In genomic region chr11:4638261-4638660, GRCm38 (mm10) we compare ENCODE assay signal across 9 mouse cellular contexts. TPM values are rescaled to one million over a fixed set of nuclear protein-coding genes. Genes with fewer than 3 reads are reported as not detected.
DNase-seq lines count a peak whose midpoint lies in the region; ATAC-seq and TF ChIP-seq lines count a peak whose summit lies in the region.
"Had no signal": no experiment of that assay in that cellular context is flagged by ENCODE, and none has a peak within 500 bp of the region (broad histone marks: within the 10 kb centered on the region; RNA-seq: fewer than 3 reads in every experiment).

No protein-coding gene starts in this region.

- H3K27me3 ChIP-seq in kidney, adult 2 months (replicated peaks; ENCODE audit: control insufficient read depth, insufficient read depth, low read length) = no peaks in the 10 kb centered on the region
- H3K27me3 ChIP-seq in hindbrain, embryonic 13.5 days = no peaks in the 10 kb centered on the region
- H3K27me3 ChIP-seq in midbrain, embryonic 12.5 days = 0 out of 2 replicates have a peak, but pooled peaks cover 6% of the 10 kb centered on the region

- peak overlapping the region; percentile 82 for H3K9ac ChIP-seq in hindbrain, embryonic 13.5 days
- H3K9ac ChIP-seq in midbrain, embryonic 12.5 days (replicated peaks) = peak overlapping the region; percentile 78

- H3K36me3 ChIP-seq in kidney, adult 2 months (ENCODE audit: control insufficient read depth, insufficient read depth, low read length) = no peaks in the 10 kb centered on the region
- peaks cover 14% of the 10 kb centered on the region for H3K36me3 ChIP-seq in hindbrain, embryonic 13.5 days
- H3K36me3 ChIP-seq in midbrain, embryonic 12.5 days = peaks cover 11% of the 10 kb centered on the region

- H3K4me2 ChIP-seq in hindbrain, embryonic 13.5 days = peak overlapping the region; percentile 82
- H3K4me2 ChIP-seq in midbrain, embryonic 12.5 days (replicated peaks) = peak overlapping the region; percentile 87

- TF ChIP-seq CTCF in kidney, adult 2 months (conservative IDR thresholded peaks at IDR 0.05; ENCODE audit: insufficient read depth, insufficient read length, low read depth, low read length) = no peak

- ATAC-seq in hindbrain, embryonic 13.5 days (ENCODE audit: low FRiP score) = peak; percentile 25; the same call in 1 of the 2 replicates
- no peak for ATAC-seq in midbrain, embryonic 12.5 days (ENCODE audit: low FRiP score, low read depth)

- H3K4me3 ChIP-seq in kidney, adult 2 months (ENCODE audit: insufficient read depth, low read depth, low read length) = peak overlapping the region; percentile 88
- H3K4me3 ChIP-seq in hindbrain, embryonic 13.5 days = peak overlapping the region; percentile 82
- peak overlapping the region; percentile 89 for H3K4me3 ChIP-seq in midbrain, embryonic 12.5 days

- H3K4me1 ChIP-seq in kidney, adult 2 months (ENCODE audit: control insufficient read depth, insufficient read depth, low read length) = peaks cover 7% of the 10 kb centered on the region; the same call in 1 of the 2 replicates
- H3K4me1 ChIP-seq in hindbrain, embryonic 13.5 days (replicated peaks) = peaks cover 17% of the 10 kb centered on the region
- peaks cover 16% of the 10 kb centered on the region for H3K4me1 ChIP-seq in midbrain, embryonic 12.5 days

- H3K9me3 ChIP-seq in hindbrain, embryonic 13.5 days = no peaks in the 10 kb centered on the region
- no peaks in the 10 kb centered on the region for H3K9me3 ChIP-seq in midbrain, embryonic 12.5 days

- DNase-seq in kidney, adult 2 months = no peak
- no peak for DNase-seq in kidney, postnatal 25 days
- DNase-seq in T-cell, adult 2 months (ENCODE audit: low spot score) = peak; percentile 5
- no peak for DNase-seq in frontal cortex, postnatal 10 days (ENCODE audit: low spot score in 2 of 2)
- no peak for DNase-seq in cerebellum, postnatal 25 days
- DNase-seq in gastrocnemius, postnatal 14 days = no peak

- WGBS in kidney, adult 2 months = 17% methylated on average over 7 of the region's 7 CpGs
- 31% methylated on average over 7 of the region's 7 CpGs for WGBS in hindbrain, embryonic 13.5 days
- 31% methylated on average over 7 of the region's 7 CpGs for WGBS in midbrain, embryonic 12.5 days

- TF ChIP-seq POLR2A in kidney, adult 2 months (IDR thresholded peaks at IDR 0.05; ENCODE audit: low read depth, low read length) = no peak

- intact Hi-C loops in gastrocnemius, postnatal 14 days (cut with DNase I; ENCODE audit: low total_unique reads) = no loop called here

- no peak overlapping the region for H3K27ac ChIP-seq in kidney, adult 2 months (ENCODE audit: insufficient read depth, low read depth, low read length)
- no peak overlapping the region for H3K27ac ChIP-seq in hindbrain, embryonic 13.5 days
- no peak overlapping the region for H3K27ac ChIP-seq in midbrain, embryonic 12.5 days (replicated peaks)

RNA-seq across cellular contexts. Expression of gene Ascc2, which starts 0.7 kb away (rescaled TPM):
- 17.7 and 18.0 TPM in 2 replicates for polyA plus RNA-seq in kidney, adult 2 months (2012; rRNA removed)
- polyA plus RNA-seq in hindbrain, embryonic 13.5 days (2015; fragmentation: Nextera tagmentation; extraction: Ambion mirVana) = 20.8 and 21.5 TPM in 2 replicates
- 30.4 and 31.3 TPM in 2 replicates for polyA plus RNA-seq in midbrain, embryonic 12.5 days (2016; fragmentation: Nextera tagmentation; extraction: Ambion mirVana)
- total RNA-seq in gastrocnemius, postnatal 14 days (2021) = 10 to 100 TPM; 13.1 to 13.7 TPM

RNA-seq across cellular contexts. Expression of gene Gm11032, which starts 18.4 kb away (rescaled TPM):
- not detected in 2 replicates for polyA plus RNA-seq in kidney, adult 2 months (2012; rRNA removed)
- polyA plus RNA-seq in hindbrain, embryonic 13.5 days (2015; fragmentation: Nextera tagmentation; extraction: Ambion mirVana) = not detected in 2 replicates
- not detected in 2 replicates for polyA plus RNA-seq in midbrain, embryonic 12.5 days (2016; fragmentation: Nextera tagmentation; extraction: Ambion mirVana)
- not detected for total RNA-seq in gastrocnemius, postnatal 14 days (2021)
- total RNA-seq: neutrophil, adult 5-6 weeks had no signal

RNA-seq across cellular contexts. Expression of gene Mtmr3, which starts 43.6 kb away (rescaled TPM):
- 30.4 and 31.8 TPM in 2 replicates for polyA plus RNA-seq in kidney, adult 2 months (2012; rRNA removed)
- 35.9 and 36.7 TPM in 2 replicates for polyA plus RNA-seq in hindbrain, embryonic 13.5 days (2015; fragmentation: Nextera tagmentation; extraction: Ambion mirVana)
- polyA plus RNA-seq in midbrain, embryonic 12.5 days (2016; fragmentation: Nextera tagmentation; extraction: Ambion mirVana) = 49.2 and 49.8 TPM in 2 replicates
- 10 to 100 TPM; 35.3 to 36.5 TPM for total RNA-seq in gastrocnemius, postnatal 14 days (2021)
